Mouse (Mus musculus): ENCODE results near the gene Wdfy4.

The Wdfy4 gene

DNA sequence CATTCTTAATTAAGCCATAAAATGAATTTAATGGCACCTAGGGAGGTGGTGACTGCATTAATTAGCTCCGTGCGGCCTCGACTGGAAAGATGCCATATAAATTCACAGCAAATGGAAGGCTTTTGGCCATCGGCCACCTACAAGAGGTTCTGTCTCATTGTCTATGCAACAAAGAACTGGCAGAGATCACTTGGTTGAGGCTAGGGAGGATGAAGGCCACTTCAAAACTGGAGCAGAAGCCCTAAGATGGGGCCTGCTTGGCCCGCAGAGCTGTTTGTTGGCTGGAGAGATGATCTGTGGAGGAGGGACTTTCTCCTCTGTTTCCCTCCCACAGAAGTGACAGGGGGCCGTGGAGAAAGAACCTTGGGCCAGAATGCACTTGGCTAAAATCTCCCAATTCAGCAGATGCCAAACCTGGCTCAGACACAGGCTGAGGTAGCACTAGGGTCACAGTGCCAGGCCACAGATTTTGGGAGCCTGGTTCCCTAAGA lies 103.9 kb downstream of the Wdfy4 start:
- in situ Hi-C loops (cut with MboI, MseI): no loop called here

GRCm38 (mm10) chr14:33078596-33078995 lies 106.7 kb downstream of the Wdfy4 start:
- in situ Hi-C loops (cut with MboI, MseI): no loop called here

GRCm38 (mm10) chr14:33078110-33078509 lies 107.2 kb downstream of the Wdfy4 start:
- in situ Hi-C loops (cut with MboI, MseI): no loop called here

DNA sequence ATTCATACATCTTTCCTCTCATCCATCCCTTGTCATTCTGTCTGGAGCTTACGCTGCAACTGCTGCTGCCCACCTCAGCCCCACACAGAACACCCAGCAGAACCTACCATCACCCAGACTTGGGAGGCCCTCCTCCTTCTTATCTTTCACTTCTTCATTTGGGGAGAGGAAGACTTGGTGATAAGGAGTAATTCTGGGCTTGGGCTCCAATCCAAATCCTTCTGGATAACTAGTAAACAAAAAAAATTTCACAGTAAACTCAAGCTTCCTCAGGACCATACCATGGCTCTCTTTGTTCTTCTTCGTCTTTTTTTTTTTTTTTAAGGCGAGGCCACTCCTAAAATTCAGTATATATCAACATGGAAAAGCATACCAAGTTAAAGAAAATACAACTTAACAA lies 112.0 kb downstream of the Wdfy4 start:
- in situ Hi-C loops (cut with MboI, MseI): no loop called here

GRCm38 (mm10) chr14:33072351-33072750 lies 113.0 kb downstream of the Wdfy4 start:
- in situ Hi-C loops (cut with MboI, MseI): no loop called here

DNA sequence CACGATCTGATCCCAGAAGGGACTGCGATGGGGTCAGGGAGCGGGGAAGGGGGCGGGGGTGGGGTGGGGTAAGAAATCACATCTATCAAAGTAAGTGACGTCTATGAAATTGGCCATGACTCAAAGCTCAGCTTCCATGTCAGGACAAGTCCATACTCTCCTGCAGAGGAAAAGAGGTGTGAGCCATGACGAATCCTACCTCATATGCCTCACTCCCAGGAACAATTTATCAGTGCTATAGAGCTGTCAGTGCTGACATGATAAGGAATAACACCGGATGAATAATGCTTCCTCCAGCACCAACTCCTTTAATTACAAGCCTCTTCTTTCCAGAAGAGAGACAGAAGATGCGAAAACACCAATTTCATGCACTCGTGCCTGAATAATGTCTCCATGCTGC lies 117.6 kb downstream of the Wdfy4 start:
- in situ Hi-C loops (cut with MboI, MseI): no loop called here

DNA sequence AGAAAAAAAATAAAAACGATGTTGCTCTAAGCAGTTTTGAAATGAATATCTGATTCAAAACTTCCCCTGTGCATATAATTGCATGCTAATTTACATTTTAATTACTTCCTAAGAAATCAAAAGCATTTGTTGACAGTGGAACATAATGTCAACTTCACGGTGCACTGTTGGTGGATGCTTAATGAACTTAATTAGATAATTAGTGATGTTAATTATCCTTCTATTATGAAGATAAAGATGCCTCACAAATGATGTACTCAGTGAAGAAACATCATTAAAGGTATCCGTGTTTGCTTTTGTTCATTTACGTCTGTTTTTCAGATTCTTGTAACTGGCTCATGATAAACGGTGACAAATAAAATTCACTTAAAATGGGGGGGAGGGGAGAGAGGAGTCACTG lies 122.3 kb downstream of the Wdfy4 start:
- in situ Hi-C loops (cut with MboI, MseI): no loop called here

GRCm38 (mm10) chr14:33058881-33059660 lies 126.2 kb downstream of the Wdfy4 start:
- in situ Hi-C loops (cut with MboI, MseI): no loop called here

- in situ Hi-C loops (cut with MboI, MseI): no loop called here
Observed at GRCm38 (mm10) chr14:33053441-33053840, 131.9 kb downstream of the Wdfy4 start.

GRCm38 (mm10) chr14:33045217-33045616 lies 140.1 kb downstream of the Wdfy4 start:
- in situ Hi-C loops (cut with MboI, MseI): no loop called here

DNA sequence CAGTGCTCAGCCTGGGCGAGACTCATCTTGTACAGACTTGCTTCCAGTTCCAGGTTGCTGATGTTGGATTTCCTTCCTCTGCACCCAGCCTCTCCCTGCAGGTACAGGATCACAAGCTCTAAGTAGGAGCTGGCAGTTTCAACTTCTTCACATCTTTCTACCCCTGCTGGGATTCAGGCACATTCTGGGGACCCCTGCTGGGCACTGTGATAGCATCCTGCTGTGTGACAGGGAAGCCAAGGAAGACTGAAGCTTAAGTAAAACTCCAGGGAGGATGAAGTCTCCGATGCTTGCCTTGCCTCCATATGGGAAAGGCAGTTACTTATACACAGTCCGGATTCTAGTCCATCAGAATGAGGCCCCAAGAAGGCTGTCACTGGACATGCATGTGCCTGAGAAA lies 148.5 kb downstream of the Wdfy4 start:
- in situ Hi-C loops (cut with MboI, MseI): no loop called here

GRCm38 (mm10) chr14:33035386-33035785 lies 149.9 kb downstream of the Wdfy4 start:
- in situ Hi-C loops (cut with MboI, MseI): no loop called here

- in situ Hi-C loops (cut with MboI, MseI): no loop called here
Observed at GRCm38 (mm10) chr14:33033424-33033823, 151.9 kb downstream of the Wdfy4 start.

GRCm38 (mm10) chr14:33030849-33031248 lies 154.5 kb downstream of the Wdfy4 start:
- in situ Hi-C loops (cut with MboI, MseI): no loop called here

GRCm38 (mm10) chr14:33019606-33020005 lies 165.7 kb downstream of the Wdfy4 start:
- in situ Hi-C loops (cut with MboI, MseI): no loop called here

DNA sequence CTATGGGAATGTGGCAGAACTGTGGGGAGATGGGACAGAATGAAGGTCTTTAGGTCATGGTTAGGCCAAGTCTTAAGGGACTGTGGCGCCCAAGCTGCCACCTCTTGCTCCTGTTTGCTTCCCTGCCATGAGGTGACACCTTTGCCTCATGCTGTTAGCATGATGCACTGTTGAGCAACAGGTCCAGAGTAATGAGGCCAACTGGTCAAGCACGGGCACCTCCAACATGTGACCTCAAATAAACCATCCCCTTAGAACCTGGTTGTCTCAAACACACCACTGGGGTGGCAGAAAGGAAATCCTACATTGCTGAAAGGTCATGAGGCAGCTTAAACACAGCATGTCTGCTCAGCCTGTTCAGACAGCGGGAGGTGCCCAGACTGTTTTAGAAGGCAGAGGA lies 166.3 kb downstream of the Wdfy4 start:
- in situ Hi-C loops (cut with MboI, MseI): no loop called here

DNA sequence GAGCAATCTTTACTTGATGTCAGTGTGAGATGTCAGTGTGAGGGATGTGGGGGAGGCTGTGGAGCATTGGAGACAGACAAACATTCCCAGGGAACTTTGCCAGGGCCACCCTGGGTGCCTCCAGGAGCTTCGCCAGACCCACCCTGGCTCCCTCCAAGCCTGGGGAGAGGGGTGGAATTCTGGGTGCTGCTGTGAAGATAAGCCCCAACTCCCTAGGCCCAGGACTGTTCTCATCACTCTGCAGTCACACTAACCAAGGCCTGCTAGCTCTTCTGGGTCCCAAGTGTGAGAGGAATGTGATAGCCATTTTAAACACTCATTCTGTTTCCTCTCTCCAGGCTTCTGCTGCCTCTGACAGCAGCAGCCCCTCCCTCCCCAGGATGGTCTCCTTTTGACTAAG lies 177.7 kb downstream of the Wdfy4 start:
- in situ Hi-C loops (cut with MboI, MseI): no loop called here

GRCm38 (mm10) chr14:33005114-33005513 lies 180.2 kb downstream of the Wdfy4 start:
- in situ Hi-C loops (cut with MboI, MseI): no loop called here

- in situ Hi-C loops (cut with MboI, MseI): no loop called here
Observed at GRCm38 (mm10) chr14:33000112-33000979, 185.0 kb downstream of the Wdfy4 start.

GRCm38 (mm10) chr14:32999511-32999910 lies 185.8 kb downstream of the Wdfy4 start:
- in situ Hi-C loops (cut with MboI, MseI): no loop called here

DNA sequence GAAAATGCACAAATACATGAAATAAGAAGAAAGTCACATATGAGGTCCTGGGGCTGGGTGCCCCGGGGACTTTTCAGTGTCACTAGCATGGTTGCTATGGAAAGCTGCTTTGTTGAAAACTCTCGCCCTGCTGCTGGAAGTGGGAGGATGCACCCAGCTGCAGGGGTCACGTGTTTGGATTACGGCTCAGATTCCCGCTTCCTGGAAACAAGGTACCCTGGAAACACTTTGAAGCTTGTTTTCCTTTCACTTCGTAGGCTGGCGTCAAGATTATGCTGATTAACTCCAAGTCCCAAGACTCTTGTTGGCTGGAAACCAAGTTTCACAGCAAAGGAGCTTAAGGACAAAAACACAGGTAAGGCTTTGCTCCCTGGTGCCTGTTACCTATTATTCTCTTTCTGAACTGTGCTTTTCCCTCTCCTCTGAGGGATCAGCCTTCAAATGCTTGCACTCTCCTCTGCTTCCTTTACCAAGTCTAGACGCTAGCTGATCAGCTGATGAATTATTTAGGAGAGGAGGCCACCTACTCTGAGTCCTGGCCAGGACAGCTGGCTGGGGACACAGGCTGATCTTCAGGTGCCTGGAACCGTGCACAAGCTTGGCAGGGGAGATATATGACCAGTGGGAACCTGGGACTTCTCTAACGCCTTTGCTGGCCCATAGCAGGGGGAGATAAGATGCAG lies 190.2 kb downstream of the Wdfy4 start:
- in situ Hi-C loops (cut with MboI, MseI): no loop called here

DNA sequence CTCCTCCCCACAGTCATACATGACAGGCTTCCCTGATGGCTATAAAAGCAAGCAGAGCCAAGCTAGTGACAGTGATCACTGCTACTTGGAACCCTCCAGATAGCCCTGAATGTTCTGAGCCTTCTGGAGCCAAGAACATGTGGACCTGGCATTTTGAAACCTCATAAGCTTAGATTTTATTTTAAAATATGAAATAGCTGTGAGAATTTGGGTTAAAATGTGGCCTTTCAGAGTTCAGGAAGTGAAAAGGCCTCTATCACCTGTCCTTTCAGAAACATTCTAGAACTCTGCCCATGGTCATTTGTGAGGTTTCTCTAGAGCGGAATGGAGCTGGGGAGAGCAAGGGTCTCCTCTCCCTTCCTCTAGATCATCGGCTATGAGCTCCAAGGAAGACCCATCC lies 194.2 kb downstream of the Wdfy4 start, which contains the start of gene Lrrc18:
Gene Lrrc18 (plus strand): TSS at position 301 of the 400 bp plus-strand sequence.
- in situ Hi-C loops (cut with MboI, MseI): no loop called here

Data from T-helper 17 cell (primary cell).